Mouse (Mus musculus) stomach, postnatal 0 days (tissue): ENCODE measurements around the gene Il1rn. TPM values are rescaled to one million over a fixed set of nuclear protein-coding genes. Genes with fewer than 3 reads are reported as not detected.

Source experiments
- ATAC-seq: fragments of 200-750 bp; cut with Nextera tagmentation; 2 replicates; pipeline ENCODE4 v1.8.0; 2017; ENCODE audit not compliant: low FRiP score, low TSS enrichment
- DNase-seq: peaks from one replicate; pipeline ENCODE4 v3.0.0-alpha.2; 2016; ENCODE audit warnings: low spot score
- H3K27ac ChIP-seq: fragments of 300-500 bp; sonication (generic); replicated peaks from 2 replicates; pipeline ENCODE4 v1.5.1; 2014; ENCODE audit warnings: mild to moderate bottlenecking, control low read depth
- H3K27me3 ChIP-seq: fragments of 300-500 bp; sonication (generic); 2 replicates; pipeline ENCODE4 v1.6.1; 2014; ENCODE audit warnings: low read length; ENCODE audit not compliant: control insufficient read depth, insufficient read depth
- H3K36me3 ChIP-seq: fragments of 300-500 bp; sonication (generic); 2 replicates; pipeline ENCODE4 v1.6.1; 2014; ENCODE audit warnings: low read length, mixed read lengths; ENCODE audit not compliant: control insufficient read depth, insufficient read depth
- H3K4me1 ChIP-seq: fragments of 300-500 bp; sonication (generic); replicated peaks from 2 replicates; pipeline ENCODE4 v1.6.1; 2014; ENCODE audit warnings: antibody characterized with exemption; ENCODE audit not compliant: control insufficient read depth, insufficient read depth
- H3K4me2 ChIP-seq: fragments of 300-500 bp; sonication (generic); replicated peaks from 2 replicates; pipeline ENCODE4 v1.6.1; 2014; ENCODE audit warnings: low read depth, mild to moderate bottlenecking, control low read depth, moderate library complexity
- H3K4me3 ChIP-seq: fragments of 300-500 bp; sonication (generic); 2 replicates; pipeline ENCODE4 v1.5.1; 2014; ENCODE audit warnings: low read depth, low read length, control low read depth
- H3K9ac ChIP-seq: fragments of 300-500 bp; sonication (generic); 2 replicates; pipeline ENCODE4 v1.6.1; 2014; ENCODE audit warnings: mild to moderate bottlenecking, low read length, control low read depth, mixed read lengths
- H3K9me3 ChIP-seq: fragments of 300-500 bp; sonication (generic); 2 replicates; pipeline ENCODE4 v1.6.1; 2016; ENCODE audit warnings: low read length; ENCODE audit not compliant: control insufficient read depth
- CTCF ChIP-seq: IDR thresholded peaks from 2 replicates; pipeline ENCODE4 v1.5.1; 2016; ENCODE audit warnings: antibody characterized with exemption, low read depth, mild to moderate bottlenecking, moderate library complexity
- EP300 ChIP-seq: optimal IDR thresholded peaks from 2 replicates; pipeline ENCODE3; 2016; ENCODE audit warnings: antibody characterized with exemption
- WGBS: fragments of 180-500 bp; shearing (Covaris S2); extraction: QIAGEN DNeasy Blood & Tissue Kit; methylation state at CpG from one replicate; pipeline ENCODE4 v1.1.7; 2014; 5-methylcytosine and 5-hydroxymethylcytosine counted together
- polyA plus RNA-seq: library from polyadenylated mRNA; unstranded; fragments of >200 nt; fragmentation: Nextera tagmentation; extraction: Ambion mirVana; gene quantifications from 2 replicates; pipeline ENCODE4 v1.2.1, GENCODE M21; 2015

Il1rn gene
- polyA plus RNA-seq, 1 experiment from 2014 or later = 30.0 TPM

GRCm38 (mm10) chr2:24393251-24393650, 56.6 kb downstream of the Il1rn start:
- Histone ChIP-seq H3K27me3 (no peaks in the 10 kb centered on the region), H3K4me2 (no peak overlapping the region), H3K9ac (no peak overlapping the region), H3K9me3 (no peaks in the 10 kb centered on the region), H3K4me3 (no peak overlapping the region), H3K4me1 (no peaks in the 10 kb centered on the region), H3K27ac (no peak overlapping the region), H3K36me3 (no peaks in the 10 kb centered on the region)
- TF ChIP-seq CTCF (no peak), EP300 (no peak)
- no peak for ATAC-seq
- DNase-seq = peak; percentile 8
- WGBS = 79% methylated on average over 2 of the region's 2 CpGs

DNA sequence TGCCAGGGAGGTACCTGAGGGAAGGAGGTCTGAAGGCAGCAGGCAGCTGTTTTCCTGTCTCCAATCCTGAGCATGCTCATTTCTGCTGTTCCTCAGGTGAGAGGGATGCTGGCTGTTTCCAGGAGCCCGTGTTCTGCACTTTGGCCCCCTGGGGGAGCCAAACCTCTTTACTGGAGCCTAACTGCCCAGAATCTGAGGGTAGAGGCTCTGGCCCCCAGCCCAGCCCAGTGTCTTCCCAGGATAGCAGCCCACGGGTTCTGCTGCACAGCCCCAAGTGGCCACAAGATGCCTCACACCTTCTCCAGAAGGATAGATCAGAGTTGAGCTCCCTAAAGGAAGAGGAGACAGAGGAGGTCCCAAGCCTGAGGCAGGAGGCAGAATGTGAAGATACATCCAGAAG, 60.5 kb downstream of the Il1rn start:
- no peaks in the 10 kb centered on the region for H3K4me1 ChIP-seq
- DNase-seq = no peak
- no peak overlapping the region for H3K4me3 ChIP-seq
- no peak for ATAC-seq
- no peaks in the 10 kb centered on the region for H3K27me3 ChIP-seq
- no peak overlapping the region for H3K9ac ChIP-seq
- H3K9me3 ChIP-seq = no peaks in the 10 kb centered on the region
- 11% methylated on average over 2 of the region's 2 CpGs for WGBS
- H3K4me2 ChIP-seq = no peak overlapping the region
- TF ChIP-seq CTCF = peak; percentile 40
- TF ChIP-seq EP300 = no peak
- no peaks in the 10 kb centered on the region for H3K36me3 ChIP-seq
- no peak overlapping the region for H3K27ac ChIP-seq

DNA sequence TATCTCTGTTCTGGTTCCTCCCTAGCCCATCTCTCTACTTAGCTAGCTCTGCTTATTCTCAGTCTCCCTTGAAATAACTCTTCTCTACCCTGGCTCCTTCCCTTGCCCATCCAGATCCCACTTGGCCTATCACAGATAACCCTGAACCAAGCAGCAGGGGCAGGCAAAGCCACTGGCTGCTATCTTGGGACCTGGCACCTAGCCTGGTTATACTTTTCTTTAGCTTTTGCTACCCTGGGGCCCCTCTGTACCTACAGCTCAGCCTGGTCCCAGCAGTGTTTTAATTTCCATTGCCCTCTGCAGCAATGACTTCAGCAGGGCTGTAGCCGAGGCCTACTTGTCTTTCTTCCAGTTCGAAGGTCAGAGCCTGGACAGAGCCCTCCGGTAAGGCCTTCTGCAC, 64.1 kb downstream of the Il1rn start:
- ATAC-seq (no peak), DNase-seq (no peak)
- H3K27ac ChIP-seq = no peak overlapping the region
- WGBS = 80% methylated on average over 3 of the region's 3 CpGs
- no peaks in the 10 kb centered on the region for H3K36me3 ChIP-seq
- no peaks in the 10 kb centered on the region for H3K9me3 ChIP-seq
- no peaks in the 10 kb centered on the region for H3K27me3 ChIP-seq
- TF ChIP-seq CTCF (no peak), EP300 (no peak)
- no peak overlapping the region for H3K4me3 ChIP-seq
- 0 out of 2 replicates have a peak, but pooled peaks cover 2% of the 10 kb centered on the region for H3K4me1 ChIP-seq
- no peak overlapping the region for H3K9ac ChIP-seq
- H3K4me2 ChIP-seq = no peak overlapping the region

Other genes starting within 250 kb of the Il1rn start
- not detected in 2 replicates for gene Tbpl2, start 240.3 kb upstream of the Il1rn start, polyA plus RNA-seq
- gene Il1f8, start 183.7 kb upstream of the Il1rn start, polyA plus RNA-seq = 50.5 and 52.4 TPM in 2 replicates
- gene Il1f9, start 150.4 kb upstream of the Il1rn start, polyA plus RNA-seq = 50.1 and 58.6 TPM in 2 replicates
- gene Il1f6, start 121.4 kb upstream of the Il1rn start, polyA plus RNA-seq = 277 and 287 TPM in 2 replicates
- gene Il1f5, start 59.9 kb upstream of the Il1rn start, polyA plus RNA-seq = 114 and 116 TPM in 2 replicates
- gene Il1f10, start 45.7 kb upstream of the Il1rn start, polyA plus RNA-seq = 0.39 and 0.40 TPM in 2 replicates
- gene Psd4, start 30.7 kb downstream of the Il1rn start, polyA plus RNA-seq = 9.2 and 10.2 TPM in 2 replicates
- 0.08 and 0.15 TPM in 2 replicates for gene Pax8, start 138.7 kb downstream of the Il1rn start, polyA plus RNA-seq